Mouse (Mus musculus): ENCODE results near the gene Dnmbp. TPM values are rescaled to one million over a fixed set of nuclear protein-coding genes. Genes with fewer than 3 reads are reported as not detected.

Gene Dnmbp
- total RNA-seq, 2 experiments from 2014 or later: 8.6 to 11.4 TPM

- peak; percentile 75 to 79 for DNase-seq (ENCODE audit: low spot score in 2 of 2)
Measured at GRCm38 (mm10) chr19:43879401-43880212, 60.4 kb downstream of the Dnmbp start.

- no peak for DNase-seq (ENCODE audit: low spot score in 2 of 2)
Measured at GRCm38 (mm10) chr19:43878111-43879092, 61.6 kb downstream of the Dnmbp start.

- no peak for DNase-seq (ENCODE audit: low spot score in 2 of 2)
Measured at GRCm38 (mm10) chr19:43877364-43877763, 62.6 kb downstream of the Dnmbp start.

GRCm38 (mm10) chr19:43875996-43876395, 64.0 kb downstream of the Dnmbp start:
- peak in 1 of 2 experiments; percentile 43 for DNase-seq (ENCODE audit: low spot score in 2 of 2)

GRCm38 (mm10) chr19:43874351-43874750, 65.6 kb downstream of the Dnmbp start:
- DNase-seq (ENCODE audit: low spot score in 2 of 2): no peak

- no peak for DNase-seq (ENCODE audit: low spot score in 2 of 2)
Measured at GRCm38 (mm10) chr19:43870418-43870817, 69.6 kb downstream of the Dnmbp start.

GRCm38 (mm10) chr19:43857347-43857746, 82.6 kb downstream of the Dnmbp start:
- no peak for DNase-seq (ENCODE audit: low spot score in 2 of 2)

GRCm38 (mm10) chr19:43852837-43853545, 87.0 kb downstream of the Dnmbp start:
- no peak for DNase-seq (ENCODE audit: low spot score in 2 of 2)

- no peak for DNase-seq (ENCODE audit: low spot score in 2 of 2)
Measured at GRCm38 (mm10) chr19:43851996-43852630, 87.9 kb downstream of the Dnmbp start.

- no peak for DNase-seq (ENCODE audit: low spot score in 2 of 2)
Measured at GRCm38 (mm10) chr19:43850026-43850425, 90.0 kb downstream of the Dnmbp start.

- DNase-seq (ENCODE audit: low spot score in 2 of 2): no peak
Measured at GRCm38 (mm10) chr19:43847966-43848365, 92.0 kb downstream of the Dnmbp start.

GRCm38 (mm10) chr19:43847056-43847455, 92.9 kb downstream of the Dnmbp start:
- DNase-seq (ENCODE audit: low spot score in 2 of 2): no peak

GRCm38 (mm10) chr19:43845331-43845908, 94.6 kb downstream of the Dnmbp start:
- DNase-seq (ENCODE audit: low spot score in 2 of 2): no peak

- no peak for DNase-seq (ENCODE audit: low spot score in 2 of 2)
Measured at GRCm38 (mm10) chr19:43843184-43843583, 96.8 kb downstream of the Dnmbp start.

- peak; percentile 88 to 90 for DNase-seq (ENCODE audit: low spot score in 2 of 2)
Measured at GRCm38 (mm10) chr19:43832425-43833069, 107.4 kb downstream of the Dnmbp start.

GRCm38 (mm10) chr19:43826855-43827254, 113.1 kb downstream of the Dnmbp start:
- no peak for DNase-seq (ENCODE audit: low spot score in 2 of 2)

- DNase-seq (ENCODE audit: low spot score in 2 of 2): no peak
Measured at GRCm38 (mm10) chr19:43815661-43816414, 124.2 kb downstream of the Dnmbp start.

GRCm38 (mm10) chr19:43813315-43813714, 126.7 kb downstream of the Dnmbp start:
- no peak for DNase-seq (ENCODE audit: low spot score in 2 of 2)

GRCm38 (mm10) chr19:43811419-43811818, 128.6 kb downstream of the Dnmbp start:
- no peak for DNase-seq (ENCODE audit: low spot score in 2 of 2)
